Mouse (Mus musculus) megakaryocyte, embryonic 14.5 days (primary cell): Measurements from ENCODE around the gene Zfp592. TPM values are rescaled to one million over a fixed set of nuclear protein-coding genes. Genes with fewer than 3 reads are reported as not detected.

Experiments used
- H3K27me3 ChIP-seq: replicated peaks from 2 replicates; pipeline ENCODE3; 2012; ENCODE audit warnings: inconsistent platforms
- H3K36me3 ChIP-seq: replicated peaks from 2 replicates; pipeline ENCODE3; 2012; ENCODE audit warnings: low read length, inconsistent platforms, mixed read lengths
- H3K4me1 ChIP-seq: 2 replicates; pipeline ENCODE4 v1.6.1; 2012; ENCODE audit warnings: inconsistent platforms
- H3K4me3 ChIP-seq: replicated peaks from 2 replicates; pipeline ENCODE3; 2012; ENCODE audit warnings: moderate library complexity, mild to moderate bottlenecking, inconsistent platforms
- H3K9me3 ChIP-seq: 2 replicates; pipeline ENCODE4 v1.6.1; 2012; ENCODE audit warnings: inconsistent platforms
- FLI1 ChIP-seq: IDR thresholded peaks from 2 replicates; pipeline ENCODE4 v1.6.1; 2012; ENCODE audit warnings: low read length, inconsistent platforms, mixed read lengths
- GATA1 ChIP-seq: IDR thresholded peaks from 3 replicates; pipeline ENCODE4 v1.6.1; 2012; ENCODE audit warnings: mixed read lengths, low read length, inconsistent platforms, borderline replicate concordance
- polyA plus RNA-seq: library from polyadenylated mRNA; stranded (reverse); fragments of >175 nt; gene quantifications from 2 replicates; pipeline ENCODE4 v1.2.3, GENCODE M21; 2012; ENCODE audit warnings: low replicate concordance; ENCODE audit not compliant: insufficient read depth

Zfp592 gene
- polyA plus RNA-seq, 1 experiment, result 27.5 TPM

DNA sequence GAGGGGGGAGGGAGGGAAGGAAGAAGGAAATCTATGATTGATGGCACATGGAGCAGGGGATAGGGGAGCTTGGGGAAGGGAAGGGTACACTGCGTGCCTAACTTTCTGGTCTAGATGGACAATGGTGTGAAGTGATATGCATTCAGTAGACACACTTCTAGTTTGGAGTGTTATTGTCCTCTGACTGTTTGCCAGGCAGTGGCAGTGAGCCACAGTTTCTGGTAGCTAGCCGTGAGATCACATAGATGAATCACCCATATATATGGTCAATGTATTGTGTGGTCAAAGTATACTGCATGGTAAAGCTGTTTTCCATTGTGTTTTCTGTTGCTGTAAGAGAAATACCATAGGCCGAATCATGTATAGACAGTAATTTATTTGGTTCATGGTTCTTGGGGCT lies 18.1 kb downstream of the Zfp592 start:
- Histone ChIP-seq H3K4me3 (no peak overlapping the region), H3K36me3 (peaks cover 77% of the 10 kb centered on the region), H3K4me1 (peaks cover 59% of the 10 kb centered on the region)

DNA sequence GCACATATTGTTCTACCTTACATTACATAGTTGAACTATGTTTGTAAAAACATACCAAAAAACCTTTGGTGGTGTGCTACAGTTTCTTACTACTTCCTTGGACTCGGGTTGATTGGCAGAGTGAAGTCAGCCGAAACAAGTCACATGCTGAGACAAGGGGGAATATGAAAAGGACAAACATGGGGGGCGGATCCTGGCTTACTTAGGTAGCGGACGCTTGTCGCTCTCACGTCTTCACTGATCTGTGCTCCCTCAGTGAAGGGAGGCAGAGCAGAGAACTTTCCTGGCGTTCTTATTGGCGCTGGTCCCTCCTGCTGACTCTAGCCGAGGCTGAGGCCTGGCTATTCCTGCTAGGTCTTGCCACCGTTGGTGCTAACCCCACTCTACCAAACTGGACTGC lies 26.8 kb downstream of the Zfp592 start:
- H3K9me3 ChIP-seq, result no peaks in the 10 kb centered on the region
- TF ChIP-seq GATA1 (no peak), FLI1 (no peak)
- no peaks in the 10 kb centered on the region for H3K27me3 ChIP-seq
- no peak overlapping the region for H3K4me3 ChIP-seq
- H3K4me1 ChIP-seq, result peaks cover 16% of the 10 kb centered on the region
- peaks cover 82% of the 10 kb centered on the region for H3K36me3 ChIP-seq

More for the DNA sequence above, 18.1 kb downstream of the Zfp592 start:
- Histone ChIP-seq H3K9me3 (no peaks in the 10 kb centered on the region), H3K27me3 (no peaks in the 10 kb centered on the region)
- TF ChIP-seq FLI1, result no peak
- TF ChIP-seq GATA1, result no peak

DNA sequence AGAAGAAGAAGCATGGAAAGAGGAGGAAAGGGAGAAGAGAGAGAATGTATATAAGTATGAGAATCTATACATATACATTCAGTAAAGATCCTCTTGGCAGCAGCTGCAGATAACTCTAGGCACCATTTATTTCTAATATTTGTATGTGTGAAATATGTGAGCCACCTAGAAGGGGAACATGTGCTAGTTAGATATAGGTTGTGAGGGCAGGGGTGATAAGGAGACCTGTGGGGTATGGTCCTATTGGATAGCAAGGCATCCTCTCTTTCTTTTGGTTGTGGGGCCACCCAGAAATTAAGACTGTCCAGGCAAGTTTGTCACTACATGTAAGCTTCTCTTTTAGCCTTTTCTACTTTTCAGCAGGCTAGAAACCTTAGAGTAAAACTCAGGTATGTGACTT lies 29.2 kb downstream of the Zfp592 start:
- Histone ChIP-seq H3K9me3 (no peaks in the 10 kb centered on the region), H3K27me3 (no peaks in the 10 kb centered on the region), H3K36me3 (peaks cover 86% of the 10 kb centered on the region), H3K4me1 (peaks cover 13% of the 10 kb centered on the region), H3K4me3 (no peak overlapping the region)
- TF ChIP-seq GATA1, result no peak
- no peak for TF ChIP-seq FLI1

DNA sequence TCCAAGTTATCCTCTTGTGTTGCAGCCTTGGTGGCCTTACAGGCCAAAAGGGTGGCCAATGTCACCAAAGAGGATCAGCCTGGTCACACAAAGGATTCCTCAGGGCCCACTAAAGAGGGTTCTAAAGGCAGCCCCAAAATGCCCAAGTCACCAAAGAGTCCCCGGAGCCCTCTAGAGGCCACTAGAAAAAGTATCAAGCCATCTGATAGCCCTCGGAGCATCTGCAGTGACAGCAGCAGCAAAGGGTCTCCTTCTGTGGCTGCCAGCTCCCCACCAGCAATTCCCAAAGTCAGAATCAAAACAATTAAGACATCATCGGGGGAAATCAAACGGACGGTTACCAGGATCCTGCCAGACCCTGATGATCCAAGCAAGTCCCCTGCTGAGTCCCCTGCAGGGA lies 30.6 kb downstream of the Zfp592 start:
- TF ChIP-seq FLI1 (no peak), GATA1 (no peak)
- Histone ChIP-seq H3K4me1 (peaks cover 8% of the 10 kb centered on the region; the same call in 1 of the 2 replicates), H3K27me3 (no peaks in the 10 kb centered on the region), H3K9me3 (no peaks in the 10 kb centered on the region), H3K36me3 (peaks cover 89% of the 10 kb centered on the region), H3K4me3 (no peak overlapping the region)

DNA sequence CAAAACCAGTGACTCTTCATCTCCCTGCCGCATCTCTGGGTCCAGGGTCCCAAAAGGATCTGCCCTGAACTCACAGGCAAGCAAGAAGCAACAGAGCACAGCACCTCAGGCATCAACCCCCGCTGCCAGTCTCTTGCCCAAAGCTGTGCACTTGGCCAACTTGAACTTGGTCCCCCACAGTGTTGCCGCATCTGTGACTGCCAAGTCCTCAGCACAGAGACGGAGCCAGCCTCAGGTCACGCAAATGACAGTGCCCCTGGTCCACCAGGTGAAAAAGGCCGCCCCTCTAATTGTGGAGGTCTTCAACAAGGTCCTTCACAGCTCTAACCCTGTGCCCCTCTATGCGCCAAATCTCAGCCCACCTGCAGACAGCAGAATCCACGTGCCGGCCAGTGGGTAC lies 31.2 kb downstream of the Zfp592 start:
- H3K4me1 ChIP-seq, result peaks cover 8% of the 10 kb centered on the region; the same call in 1 of the 2 replicates
- TF ChIP-seq GATA1 (no peak), FLI1 (no peak)
- no peaks in the 10 kb centered on the region for H3K9me3 ChIP-seq
- H3K36me3 ChIP-seq, result peaks cover 94% of the 10 kb centered on the region
- H3K4me3 ChIP-seq, result no peak overlapping the region
- H3K27me3 ChIP-seq, result no peaks in the 10 kb centered on the region

DNA sequence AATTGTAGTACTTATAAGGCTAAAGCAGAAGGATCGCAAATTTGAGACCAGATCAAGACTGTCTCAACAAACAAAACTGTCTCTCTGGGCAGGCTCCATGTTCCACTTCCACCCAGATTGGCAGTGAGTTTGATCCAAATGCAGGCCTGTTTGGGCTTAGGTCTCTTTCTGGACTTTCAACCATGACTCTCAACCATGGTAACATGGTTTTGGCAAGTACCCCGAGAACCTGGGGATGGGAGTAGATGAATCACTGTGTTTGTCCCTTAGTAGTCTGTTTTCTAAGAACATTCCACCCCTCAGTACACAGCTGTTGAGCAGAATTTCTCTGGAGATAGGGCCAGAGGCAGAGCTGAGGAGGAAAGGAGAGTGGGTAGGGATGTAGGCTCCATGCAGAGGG lies 32.3 kb downstream of the Zfp592 start:
- TF ChIP-seq FLI1, result no peak
- Histone ChIP-seq H3K36me3 (peaks cover 94% of the 10 kb centered on the region), H3K4me1 (peaks cover 8% of the 10 kb centered on the region; the same call in 1 of the 2 replicates), H3K9me3 (no peaks in the 10 kb centered on the region), H3K4me3 (no peak overlapping the region), H3K27me3 (no peaks in the 10 kb centered on the region)

DNA sequence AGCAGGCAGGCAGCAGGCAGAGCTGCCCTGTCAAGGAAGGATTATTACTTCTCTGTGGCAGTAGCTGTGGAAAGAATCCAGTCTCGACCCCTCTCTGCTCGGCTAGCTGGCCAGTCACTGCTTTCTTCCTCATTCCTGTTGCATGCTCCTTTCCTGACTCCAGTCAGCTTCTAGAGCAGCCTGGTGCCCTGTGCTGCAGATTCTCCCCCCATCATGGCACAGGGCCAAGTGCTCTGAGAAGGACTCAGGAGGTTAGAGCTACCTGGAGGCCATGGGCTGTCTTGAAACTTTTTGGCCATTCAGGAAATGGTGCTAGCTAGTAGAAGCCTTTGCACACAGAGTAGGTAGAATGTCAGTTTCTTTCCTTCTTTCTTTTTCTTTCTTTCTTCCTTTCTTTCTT lies 46.2 kb downstream of the Zfp592 start:
- H3K36me3 ChIP-seq, result peaks cover 93% of the 10 kb centered on the region
- TF ChIP-seq GATA1 (no peak), FLI1 (no peak)
- H3K4me1 ChIP-seq, result no peaks in the 10 kb centered on the region

DNA sequence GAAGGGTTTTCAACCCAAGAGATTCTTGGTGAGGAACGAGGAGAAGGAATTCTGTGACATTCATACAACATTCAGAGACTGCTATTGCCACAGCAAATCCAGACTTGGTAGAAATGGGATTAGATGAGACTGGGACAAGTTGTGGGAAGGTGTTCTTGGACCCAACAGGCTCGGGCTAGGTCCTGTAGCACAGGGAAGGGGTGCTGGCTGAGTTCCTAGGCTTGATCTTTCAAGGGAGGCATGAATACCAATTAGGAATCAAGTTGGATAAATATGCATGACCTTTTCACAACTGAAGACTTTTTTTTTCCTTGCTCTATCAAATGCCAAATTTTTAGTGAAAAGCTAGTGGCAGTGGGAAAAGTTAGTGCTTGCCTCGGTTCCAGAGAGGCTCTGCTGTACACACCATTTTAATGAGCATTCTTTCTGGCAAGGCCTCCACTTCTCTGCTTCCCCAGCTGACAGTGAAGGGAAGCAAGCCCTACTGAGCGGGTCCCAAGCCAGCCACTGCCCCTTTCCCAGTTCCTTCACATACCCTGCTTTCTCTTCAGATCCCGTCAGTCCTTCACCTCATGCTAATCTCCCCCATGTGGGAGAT lies 49.6 kb downstream of the Zfp592 start:
- no peak for TF ChIP-seq FLI1
- TF ChIP-seq GATA1, result no peak
- Histone ChIP-seq H3K9me3 (no peaks in the 10 kb centered on the region), H3K4me3 (no peak overlapping the region), H3K36me3 (peaks cover 72% of the 10 kb centered on the region), H3K4me1 (peaks cover 5% of the 10 kb centered on the region), H3K27me3 (no peaks in the 10 kb centered on the region)

More for the DNA sequence above, 46.2 kb downstream of the Zfp592 start:
- H3K4me3 ChIP-seq, result no peak overlapping the region
- no peaks in the 10 kb centered on the region for H3K9me3 ChIP-seq
- no peaks in the 10 kb centered on the region for H3K27me3 ChIP-seq

DNA sequence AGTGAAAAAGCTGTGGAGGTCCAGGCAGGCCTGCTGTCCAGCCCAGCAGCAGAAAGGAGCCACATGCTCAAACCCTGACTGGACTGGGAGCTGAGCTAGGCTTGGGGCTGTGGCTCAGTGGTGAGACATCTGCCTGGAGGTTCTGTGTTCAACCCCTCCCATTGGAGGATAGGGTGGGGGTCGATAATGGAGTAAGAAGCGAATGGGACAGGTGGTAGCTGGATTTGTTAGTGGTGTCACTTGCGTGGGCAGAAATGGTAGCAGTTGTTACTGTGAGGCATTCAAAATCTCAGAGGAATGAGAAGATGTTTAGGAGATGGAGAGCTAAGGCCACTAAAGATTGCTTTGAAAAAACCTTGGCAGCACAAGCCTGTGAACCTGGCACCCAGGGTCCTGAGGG lies 54.4 kb downstream of the Zfp592 start:
- Histone ChIP-seq H3K27me3 (no peaks in the 10 kb centered on the region), H3K4me1 (peaks cover 23% of the 10 kb centered on the region), H3K36me3 (peaks cover 26% of the 10 kb centered on the region), H3K4me3 (no peak overlapping the region), H3K9me3 (no peaks in the 10 kb centered on the region)
- TF ChIP-seq GATA1, result no peak
- no peak for TF ChIP-seq FLI1

DNA sequence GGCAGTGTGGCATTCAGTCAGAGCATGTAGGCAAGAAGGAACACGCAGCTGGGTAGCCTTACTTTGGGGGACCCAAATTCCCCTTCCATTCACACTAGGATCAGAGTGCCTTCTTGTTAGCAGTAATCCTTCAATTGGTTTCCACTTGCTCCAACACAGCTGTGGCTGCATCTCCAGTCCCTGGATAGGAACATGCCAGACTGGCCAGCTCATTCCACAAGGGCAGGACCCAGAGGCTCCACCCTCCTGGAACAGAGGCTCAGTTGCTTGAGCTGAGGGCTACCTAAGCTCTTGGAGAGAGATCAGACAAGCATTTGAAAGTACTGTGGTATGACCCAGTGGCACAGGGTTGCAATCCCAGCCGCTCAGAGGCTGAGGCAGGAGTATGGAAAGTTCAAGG lies 55.0 kb downstream of the Zfp592 start:
- TF ChIP-seq FLI1 (no peak), GATA1 (no peak)
- Histone ChIP-seq H3K4me3 (no peak overlapping the region), H3K9me3 (no peaks in the 10 kb centered on the region), H3K27me3 (no peaks in the 10 kb centered on the region), H3K36me3 (peaks cover 19% of the 10 kb centered on the region), H3K4me1 (peaks cover 23% of the 10 kb centered on the region)

DNA sequence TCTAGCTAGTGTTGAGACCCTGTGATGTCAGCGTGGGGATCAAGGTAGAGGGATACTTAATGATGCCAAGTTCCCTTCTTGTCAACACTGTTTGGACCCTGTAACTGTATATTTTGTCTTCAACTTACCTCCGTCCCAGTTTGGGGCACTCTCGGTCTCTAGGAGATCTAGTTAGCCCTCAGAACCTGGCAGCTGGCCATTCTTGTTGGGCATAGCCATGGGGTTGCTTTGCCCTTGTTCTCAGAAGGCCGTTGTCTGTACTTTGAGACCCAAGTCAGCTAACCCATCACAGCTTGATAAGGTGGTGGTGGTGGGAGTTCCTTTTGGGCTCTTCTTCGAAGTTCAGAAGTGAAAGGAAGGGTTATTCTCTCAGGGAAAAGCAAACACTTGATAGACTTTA lies 56.5 kb downstream of the Zfp592 start:
- no peak overlapping the region for H3K4me3 ChIP-seq
- peaks cover 7% of the 10 kb centered on the region for H3K36me3 ChIP-seq
- TF ChIP-seq FLI1 (no peak), GATA1 (no peak)
- H3K27me3 ChIP-seq, result no peaks in the 10 kb centered on the region
- H3K9me3 ChIP-seq, result no peaks in the 10 kb centered on the region
- H3K4me1 ChIP-seq, result peaks cover 23% of the 10 kb centered on the region
